Mouse (Mus musculus) thymus, postnatal 36 days (tissue): Measurements from ENCODE around the gene Uqcrq.

ENCODE experiments used
- DNase-seq, 2 experiments: peaks; one replicate each; pipeline ENCODE4 v3.0.0; 2022; ENCODE audit warnings: mixed read lengths in 2 of 2

Uqcrq gene

DNA sequence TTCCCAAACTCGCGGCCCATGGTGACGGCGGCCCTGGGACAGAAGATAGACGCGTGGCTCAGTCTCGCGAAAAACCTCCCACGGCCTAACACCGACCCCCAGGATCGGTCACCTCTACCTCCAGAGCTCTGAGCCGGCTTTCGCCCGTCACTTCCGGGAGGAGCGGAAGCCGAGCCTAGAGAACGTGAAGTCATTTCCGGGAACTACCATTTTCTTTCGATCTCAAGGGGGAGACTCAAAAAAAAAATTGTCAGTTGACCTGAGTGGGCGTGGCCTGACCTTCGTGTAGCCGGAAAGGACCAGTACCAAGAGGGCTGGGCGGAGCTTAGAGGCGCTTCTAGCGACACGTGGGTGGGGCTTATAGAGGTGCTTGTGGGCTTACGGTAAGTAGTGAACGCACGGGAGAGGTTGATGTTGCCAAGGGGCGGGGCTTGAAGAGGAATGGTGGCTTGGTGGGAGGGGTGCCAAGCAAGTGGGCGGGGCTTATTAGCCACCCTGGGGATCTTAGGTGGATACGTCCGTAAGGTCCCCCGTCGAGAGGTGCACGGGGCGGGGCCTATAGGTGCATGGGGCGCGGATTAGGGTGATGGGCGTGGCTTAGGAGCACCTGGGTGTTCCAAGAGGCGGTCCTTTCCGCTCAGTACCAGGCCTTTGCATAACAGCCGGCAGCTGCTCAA, at the start of gene Uqcrq, which contains the start of gene Gdf9:
Gene Uqcrq (minus strand): TSS at position 162 of the 677 bp plus-strand sequence.
Gene Gdf9 (plus strand): TSS at position 354 of the 677 bp plus-strand sequence.
- DNase-seq, result peak; percentile 99

DNA sequence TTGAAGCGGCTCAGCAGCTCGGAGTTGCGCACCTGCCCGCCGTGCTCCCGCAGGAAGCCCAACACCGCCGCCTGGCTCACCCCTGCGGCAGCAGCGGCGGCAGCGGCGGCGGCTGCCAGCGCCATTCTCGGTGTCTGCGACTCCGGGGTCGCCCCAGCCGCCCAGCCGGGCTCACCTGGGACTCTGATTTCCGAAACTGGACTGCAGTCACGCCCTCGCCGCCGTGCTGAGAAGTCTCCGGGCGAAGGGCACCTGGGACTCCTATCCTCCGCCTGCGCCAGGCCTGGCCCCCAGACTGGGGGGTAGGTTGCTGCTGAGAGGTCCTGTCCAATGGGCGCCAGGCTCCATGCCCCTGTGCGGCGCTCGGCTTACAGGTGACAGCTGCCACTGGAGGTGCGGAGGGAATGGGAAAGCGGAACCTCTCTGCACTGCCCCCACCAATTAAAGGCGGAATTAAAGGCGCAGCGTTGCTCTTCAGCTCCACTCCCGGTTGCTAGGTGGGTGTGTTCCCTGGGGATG, 49.2 kb upstream of the Uqcrq start, which contains the start of the genes Gm9945 and Sowaha:
Gene Gm9945 (plus strand): TSS at position 384 of the 519 bp plus-strand sequence.
Gene Sowaha (minus strand): TSS at position 492 of the 519 bp plus-strand sequence.
- no peak for DNase-seq

- no peak for DNase-seq
Measured at GRCm38 (mm10) chr11:53479171-53479782, 48.6 kb upstream of the Uqcrq start.

- DNase-seq, result no peak
Measured at GRCm38 (mm10) chr11:53478383-53479170, 47.9 kb upstream of the Uqcrq start.

DNA sequence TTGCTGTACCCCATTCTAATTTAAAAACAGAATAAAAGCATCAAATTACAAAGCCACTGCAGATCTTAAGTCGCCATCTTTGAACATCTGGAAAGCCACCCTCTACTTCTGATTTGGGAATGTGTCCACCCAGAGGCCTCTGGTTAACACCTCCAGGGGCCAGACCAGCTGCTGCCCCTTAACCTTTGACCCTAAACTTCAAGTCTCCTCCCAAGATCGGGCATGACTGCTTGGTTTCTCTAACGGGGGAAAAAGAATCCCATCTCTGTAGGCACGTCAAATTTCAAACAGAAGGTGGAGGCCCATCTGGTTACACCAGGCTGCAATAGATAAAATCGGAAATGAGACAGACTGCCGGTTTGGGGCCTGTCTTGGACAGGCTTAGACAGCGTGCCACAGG, 47.2 kb upstream of the Uqcrq start:
- no peak for DNase-seq

DNA sequence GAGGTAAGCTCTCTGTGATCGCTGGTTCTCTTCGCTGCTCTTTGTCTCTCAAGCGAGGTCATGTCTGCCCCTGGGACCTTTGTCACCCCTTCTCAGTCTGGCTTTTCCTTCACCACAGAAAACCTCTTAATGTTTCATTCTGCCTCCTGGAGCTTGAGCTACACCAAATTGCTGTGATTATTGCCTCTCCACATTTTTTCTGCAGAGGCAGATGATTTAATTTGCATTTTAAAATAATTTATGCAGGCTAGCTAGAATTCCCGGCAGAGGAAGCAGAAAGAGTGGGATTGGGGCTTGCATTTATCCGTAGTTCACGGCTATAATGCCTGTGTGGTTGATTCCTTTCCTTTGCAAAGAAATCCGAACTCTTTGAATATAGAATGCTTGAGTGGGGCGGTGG, 45.0 kb upstream of the Uqcrq start:
- no peak for DNase-seq

DNA sequence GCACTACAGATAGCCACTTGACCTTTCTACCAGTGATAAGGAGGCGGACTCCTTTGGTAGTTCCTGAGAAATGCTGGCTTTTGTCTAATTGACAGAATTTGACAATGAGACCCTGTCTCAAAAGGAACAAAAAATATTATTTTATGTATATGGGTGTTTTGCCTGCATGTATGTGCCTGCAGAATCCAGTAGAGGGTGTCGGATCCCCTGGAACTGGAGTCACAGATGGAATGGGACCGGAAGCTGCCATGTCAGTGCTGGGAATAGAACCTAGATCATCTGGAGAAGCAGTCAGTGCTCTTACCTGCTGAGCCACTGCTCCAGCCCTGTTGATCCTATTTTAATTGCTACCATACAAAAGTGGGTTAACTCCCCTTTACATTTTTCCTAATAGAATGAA, 42.1 kb upstream of the Uqcrq start:
- no peak for DNase-seq

- DNase-seq, result peak; percentile 76 to 82
Measured at GRCm38 (mm10) chr11:53469968-53470695, 39.5 kb upstream of the Uqcrq start, which contains the start of gene Gm9837. TSS of gene Gm9837 (minus strand) at chr11:53470479.

DNA sequence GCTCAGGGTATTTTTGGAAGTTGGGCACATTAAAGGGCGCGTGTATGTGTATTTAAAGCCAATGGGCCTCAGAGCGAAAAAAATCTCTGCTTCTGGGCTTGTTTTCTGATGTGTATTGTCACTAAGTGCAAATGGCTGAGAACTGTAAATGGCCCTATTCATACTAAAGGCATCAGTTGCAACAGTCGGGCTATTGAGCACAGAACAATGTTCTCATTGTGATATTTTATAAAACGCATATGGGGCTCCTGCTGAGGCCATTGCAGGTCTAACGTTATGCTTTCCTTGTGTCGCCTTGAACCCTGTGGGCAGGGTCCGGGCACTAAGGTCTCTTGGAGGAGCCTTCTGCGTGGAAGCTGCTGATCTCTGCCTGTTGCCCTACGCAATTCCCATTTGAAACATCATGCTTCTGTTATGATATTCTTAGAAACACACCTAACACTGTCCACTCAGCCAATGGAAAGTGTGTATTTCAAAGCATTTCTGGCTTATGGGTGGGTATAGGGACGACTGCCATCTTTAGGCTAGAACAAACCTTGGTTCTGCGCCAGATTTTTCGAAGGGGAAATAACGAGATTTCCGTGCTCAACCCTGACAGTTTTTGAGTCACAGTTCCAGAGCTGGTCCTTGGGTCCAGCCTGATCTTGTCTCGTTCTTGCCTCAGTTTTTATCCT, 38.8 kb upstream of the Uqcrq start:
- DNase-seq, result no peak

DNA sequence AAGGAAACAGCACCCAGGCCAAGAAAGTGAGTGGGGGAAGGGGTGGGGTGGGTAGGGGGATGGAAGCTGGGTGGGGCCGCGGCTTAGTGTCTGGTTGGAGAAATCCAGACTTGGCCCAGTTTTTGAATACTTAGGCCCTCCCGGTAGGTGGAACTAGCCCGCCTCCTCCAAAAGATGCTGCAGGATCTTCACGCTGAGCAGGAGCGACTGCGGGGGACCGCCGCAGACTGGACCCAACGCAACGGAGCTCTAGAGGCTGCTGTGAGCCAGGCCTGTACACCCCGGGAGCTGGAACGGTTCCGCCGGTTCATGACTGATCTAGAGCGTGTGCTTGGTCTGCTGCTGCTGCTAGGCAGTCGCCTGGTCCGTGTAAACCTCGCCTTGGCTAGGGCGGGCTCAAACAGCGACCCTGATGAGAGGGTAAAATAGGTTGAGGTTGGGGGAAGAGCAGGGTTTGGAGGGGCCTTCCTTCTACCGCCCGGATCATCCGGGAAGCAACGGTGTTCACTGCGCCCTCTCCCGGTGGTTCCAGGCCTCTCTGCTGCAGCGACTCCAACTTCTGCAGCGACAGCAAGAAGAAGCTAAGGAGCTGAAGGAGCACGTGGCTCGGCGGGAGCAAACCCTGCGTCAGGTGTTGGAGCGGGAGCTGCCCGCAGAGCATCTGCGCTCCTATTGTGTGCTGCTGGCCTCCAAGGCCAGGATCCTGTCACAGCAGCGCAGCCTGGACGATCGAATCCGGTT, 35.8 kb upstream of the Uqcrq start:
- DNase-seq, result peak; percentile 50 to 54

- DNase-seq, result no peak
Measured at GRCm38 (mm10) chr11:53463551-53464424, 33.2 kb upstream of the Uqcrq start.

GRCm38 (mm10) chr11:53461727-53462126, 31.1 kb upstream of the Uqcrq start:
- no peak for DNase-seq

GRCm38 (mm10) chr11:53460192-53460591, 29.6 kb upstream of the Uqcrq start:
- no peak for DNase-seq

- DNase-seq, result no peak
Measured at GRCm38 (mm10) chr11:53458996-53459395, 28.4 kb upstream of the Uqcrq start.

GRCm38 (mm10) chr11:53457372-53457954, 26.8 kb upstream of the Uqcrq start:
- DNase-seq, result no peak

DNA sequence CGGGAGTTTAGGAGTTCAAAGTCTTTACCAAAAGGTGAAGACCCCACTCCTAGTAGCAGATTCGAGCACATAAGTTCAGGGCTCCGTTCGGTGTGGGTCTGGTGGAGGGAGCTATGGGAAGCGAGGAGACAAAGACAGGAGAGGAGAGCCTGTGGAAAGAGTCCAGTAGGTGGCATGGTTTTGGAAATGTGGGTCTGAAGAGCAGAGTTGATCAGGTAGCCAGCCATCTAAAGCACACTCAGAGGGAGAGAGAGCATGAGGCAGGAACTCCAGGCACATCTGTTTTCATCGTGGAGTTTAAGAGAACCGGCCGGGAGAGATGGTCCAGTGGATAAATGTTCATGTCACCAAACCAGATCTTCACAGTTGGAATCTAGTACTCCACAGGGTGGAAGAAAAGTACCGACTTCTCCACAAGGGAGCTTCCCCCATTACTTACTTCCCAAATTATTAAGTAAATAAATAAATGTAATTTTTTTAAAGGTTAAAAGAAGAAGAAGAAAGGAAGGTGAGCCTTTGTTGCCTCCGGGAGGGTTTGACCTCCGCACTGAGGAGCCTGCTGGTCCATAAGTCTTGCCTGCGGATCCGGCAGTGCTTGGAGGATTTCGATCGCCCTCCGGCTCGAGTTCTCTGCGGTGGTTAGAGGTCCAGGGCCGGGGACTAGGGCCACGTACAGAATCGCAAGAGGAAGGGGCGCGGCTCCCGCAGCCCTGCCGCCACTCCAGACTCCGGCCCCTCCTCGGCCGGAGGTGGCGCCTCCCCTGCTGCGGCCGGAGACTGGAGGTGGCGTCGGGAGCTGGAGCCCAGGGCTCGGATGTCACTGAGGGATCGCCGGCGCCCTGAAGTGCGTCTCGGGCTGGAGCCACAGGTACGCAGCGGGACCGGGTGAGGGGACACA, 26.1 kb upstream of the Uqcrq start, which contains the start of the genes Gm10447 and Shroom1:
Gene Gm10447 (minus strand): TSS at position 637 of the 898 bp plus-strand sequence.
Gene Shroom1 (plus strand): TSS at position 732 of the 898 bp plus-strand sequence.
- no peak for DNase-seq

DNA sequence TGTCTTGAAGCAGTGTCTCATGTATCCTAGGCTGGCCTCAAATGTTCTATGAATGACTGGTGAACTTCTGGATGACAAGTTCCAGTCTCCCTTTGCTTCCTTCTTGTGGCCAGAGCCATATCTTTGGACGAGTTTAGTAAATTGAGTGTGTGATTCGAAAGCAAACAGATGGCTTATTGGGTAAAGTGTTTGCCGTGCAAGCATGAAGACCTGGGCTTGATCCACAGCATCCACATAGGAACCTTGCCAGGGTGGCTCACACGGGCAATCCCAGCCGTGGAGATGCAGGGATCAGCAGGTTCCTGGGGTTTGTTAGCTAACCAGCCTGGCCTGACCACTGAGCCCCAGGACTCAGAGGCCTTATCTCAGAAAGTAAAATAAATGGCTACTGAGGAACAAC, 22.4 kb upstream of the Uqcrq start:
- no peak for DNase-seq

DNA sequence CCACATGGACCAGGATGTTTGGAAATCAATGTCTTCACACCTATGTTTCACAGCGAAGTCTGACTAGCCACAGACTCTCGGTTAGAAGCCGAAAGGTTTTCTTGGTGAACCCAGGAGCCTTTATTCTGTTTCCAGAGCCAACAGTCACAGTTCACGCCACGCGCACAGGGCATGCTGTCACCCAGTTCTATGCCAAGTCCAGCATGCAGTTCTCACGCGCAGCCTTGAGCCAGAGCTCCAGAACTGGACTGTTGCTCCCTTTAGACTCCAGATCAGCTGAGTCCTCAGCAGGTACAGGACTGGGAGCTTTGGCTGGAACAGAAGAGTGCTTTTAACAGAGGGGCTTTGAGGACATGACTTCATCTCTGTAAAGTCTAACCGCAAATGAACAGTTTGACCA, 21.8 kb upstream of the Uqcrq start:
- no peak for DNase-seq
